Mouse (Mus musculus): ENCODE measurements at regions not wholly inside any gene's neighbourhood (a gene's known extent, or its start where the extent isn't known, plus 50 kb on each side); places are given as distances from the start of the nearest gene placed in this dataset.

GRCm38 (mm10) chr7:130047293-130048034, 455.8 kb downstream of the Wdr11 start:
- no peak overlapping the region for H3K27ac ChIP-seq (ENCODE audit: low read length)
- H3K4me1 ChIP-seq (replicated peaks; ENCODE audit: control insufficient read depth, insufficient read depth, low read length), result no peaks in the 10 kb centered on the region
- no peaks in the 10 kb centered on the region for H3K9me3 ChIP-seq (ENCODE audit: control insufficient read depth, low read length)
- H3K9ac ChIP-seq (replicated peaks; ENCODE audit: low read depth, low read length), result no peak overlapping the region
- no peak overlapping the region for H3K4me3 ChIP-seq (replicated peaks; ENCODE audit: low read length)
- 53% methylated on average over 11 of the region's 11 CpGs for WGBS
- no peaks in the 10 kb centered on the region for H3K36me3 ChIP-seq (ENCODE audit: control insufficient read depth, insufficient read depth)
- H3K27me3 ChIP-seq (replicated peaks; ENCODE audit: control insufficient read depth, insufficient read depth, low read length), result no peaks in the 10 kb centered on the region
- H3K4me2 ChIP-seq (ENCODE audit: low read length), result no peak overlapping the region
- ATAC-seq, result no peak

GRCm38 (mm10) chr7:130048106-130048772, 456.6 kb downstream of the Wdr11 start:
- Histone ChIP-seq H3K4me3 (replicated peaks; ENCODE audit: low read length) (no peak overlapping the region), H3K9ac (replicated peaks; ENCODE audit: low read depth, low read length) (no peak overlapping the region), H3K36me3 (ENCODE audit: control insufficient read depth, insufficient read depth) (no peaks in the 10 kb centered on the region), H3K4me2 (ENCODE audit: low read length) (no peak overlapping the region), H3K9me3 (ENCODE audit: control insufficient read depth, low read length) (no peaks in the 10 kb centered on the region), H3K27ac (ENCODE audit: low read length) (no peak overlapping the region), H3K4me1 (replicated peaks; ENCODE audit: control insufficient read depth, insufficient read depth, low read length) (no peaks in the 10 kb centered on the region), H3K27me3 (replicated peaks; ENCODE audit: control insufficient read depth, insufficient read depth, low read length) (no peaks in the 10 kb centered on the region)
- ATAC-seq, result no peak
- WGBS, result 16% methylated on average over 6 of the region's 6 CpGs

- Histone ChIP-seq H3K27me3 (replicated peaks; ENCODE audit: control insufficient read depth, insufficient read depth, low read length) (no peaks in the 10 kb centered on the region), H3K9me3 (ENCODE audit: control insufficient read depth, low read length) (no peaks in the 10 kb centered on the region), H3K4me2 (ENCODE audit: low read length) (no peak overlapping the region), H3K36me3 (ENCODE audit: control insufficient read depth, insufficient read depth) (no peaks in the 10 kb centered on the region), H3K4me1 (replicated peaks; ENCODE audit: control insufficient read depth, insufficient read depth, low read length) (no peaks in the 10 kb centered on the region), H3K4me3 (replicated peaks; ENCODE audit: low read length) (no peak overlapping the region), H3K27ac (ENCODE audit: low read length) (no peak overlapping the region), H3K9ac (replicated peaks; ENCODE audit: low read depth, low read length) (no peak overlapping the region)
- WGBS, result 79% methylated on average over 2 of the region's 2 CpGs
- no peak for ATAC-seq
These were observed 457.8 kb downstream of the Wdr11 start for GRCm38 (mm10) chr7:130049461-130049860.

GRCm38 (mm10) chr7:130050120-130050519, 458.5 kb downstream of the Wdr11 start:
- H3K27ac ChIP-seq (ENCODE audit: low read length), result no peak overlapping the region
- H3K27me3 ChIP-seq (replicated peaks; ENCODE audit: control insufficient read depth, insufficient read depth, low read length), result no peaks in the 10 kb centered on the region
- no peaks in the 10 kb centered on the region for H3K4me1 ChIP-seq (replicated peaks; ENCODE audit: control insufficient read depth, insufficient read depth, low read length)
- H3K9ac ChIP-seq (replicated peaks; ENCODE audit: low read depth, low read length), result no peak overlapping the region
- H3K36me3 ChIP-seq (ENCODE audit: control insufficient read depth, insufficient read depth), result no peaks in the 10 kb centered on the region
- no peak overlapping the region for H3K4me2 ChIP-seq (ENCODE audit: low read length)
- no peak overlapping the region for H3K4me3 ChIP-seq (replicated peaks; ENCODE audit: low read length)
- WGBS, result 19% methylated on average over 2 of the region's 2 CpGs
- no peak for ATAC-seq
- no peaks in the 10 kb centered on the region for H3K9me3 ChIP-seq (ENCODE audit: control insufficient read depth, low read length)

- ATAC-seq, result no peak
- H3K27me3 ChIP-seq (replicated peaks; ENCODE audit: control insufficient read depth, insufficient read depth, low read length), result no peaks in the 10 kb centered on the region
- no peak overlapping the region for H3K27ac ChIP-seq (ENCODE audit: low read length)
- H3K4me2 ChIP-seq (ENCODE audit: low read length), result no peak overlapping the region
- no peaks in the 10 kb centered on the region for H3K9me3 ChIP-seq (ENCODE audit: control insufficient read depth, low read length)
- H3K36me3 ChIP-seq (ENCODE audit: control insufficient read depth, insufficient read depth), result no peaks in the 10 kb centered on the region
- H3K4me1 ChIP-seq (replicated peaks; ENCODE audit: control insufficient read depth, insufficient read depth, low read length), result no peaks in the 10 kb centered on the region
- H3K4me3 ChIP-seq (replicated peaks; ENCODE audit: low read length), result no peak overlapping the region
- 89% methylated on average over 5 of the region's 5 CpGs for WGBS
- H3K9ac ChIP-seq (replicated peaks; ENCODE audit: low read depth, low read length), result no peak overlapping the region
These were observed 460.7 kb downstream of the Wdr11 start for GRCm38 (mm10) chr7:130052376-130052775.

- 89% methylated on average over 6 of the region's 6 CpGs for WGBS
- Histone ChIP-seq H3K4me2 (ENCODE audit: low read length) (no peak overlapping the region), H3K36me3 (ENCODE audit: control insufficient read depth, insufficient read depth) (no peaks in the 10 kb centered on the region), H3K27ac (ENCODE audit: low read length) (no peak overlapping the region), H3K4me3 (replicated peaks; ENCODE audit: low read length) (no peak overlapping the region), H3K9me3 (ENCODE audit: control insufficient read depth, low read length) (no peaks in the 10 kb centered on the region), H3K9ac (replicated peaks; ENCODE audit: low read depth, low read length) (no peak overlapping the region), H3K4me1 (replicated peaks; ENCODE audit: control insufficient read depth, insufficient read depth, low read length) (peaks cover 3% of the 10 kb centered on the region; the same call in 1 of the 2 replicates), H3K27me3 (replicated peaks; ENCODE audit: control insufficient read depth, insufficient read depth, low read length) (no peaks in the 10 kb centered on the region)
- no peak for ATAC-seq
These were observed 462.5 kb downstream of the Ate1 start for GRCm38 (mm10) chr7:130057708-130058107.

- H3K9me3 ChIP-seq (ENCODE audit: control insufficient read depth, low read length), result no peaks in the 10 kb centered on the region
- no peak overlapping the region for H3K4me2 ChIP-seq (ENCODE audit: low read length)
- no peak overlapping the region for H3K9ac ChIP-seq (replicated peaks; ENCODE audit: low read depth, low read length)
- no peak overlapping the region for H3K27ac ChIP-seq (ENCODE audit: low read length)
- 69% methylated on average over 12 of the region's 12 CpGs for WGBS
- H3K36me3 ChIP-seq (ENCODE audit: control insufficient read depth, insufficient read depth), result no peaks in the 10 kb centered on the region
- ATAC-seq, result no peak
- no peaks in the 10 kb centered on the region for H3K27me3 ChIP-seq (replicated peaks; ENCODE audit: control insufficient read depth, insufficient read depth, low read length)
- peaks cover 3% of the 10 kb centered on the region; the same call in 1 of the 2 replicates for H3K4me1 ChIP-seq (replicated peaks; ENCODE audit: control insufficient read depth, insufficient read depth, low read length)
- H3K4me3 ChIP-seq (replicated peaks; ENCODE audit: low read length), result no peak overlapping the region
These were observed 461.9 kb downstream of the Ate1 start for GRCm38 (mm10) chr7:130058267-130058666.

- no peak overlapping the region for H3K27ac ChIP-seq (ENCODE audit: low read length)
- H3K9me3 ChIP-seq (ENCODE audit: control insufficient read depth, low read length), result no peaks in the 10 kb centered on the region
- no peak overlapping the region for H3K4me3 ChIP-seq (replicated peaks; ENCODE audit: low read length)
- H3K36me3 ChIP-seq (ENCODE audit: control insufficient read depth, insufficient read depth), result no peaks in the 10 kb centered on the region
- no peak for ATAC-seq
- no peak overlapping the region for H3K4me2 ChIP-seq (ENCODE audit: low read length)
- WGBS, result 56% methylated on average over 15 of the region's 15 CpGs
- H3K4me1 ChIP-seq (replicated peaks; ENCODE audit: control insufficient read depth, insufficient read depth, low read length), result peaks cover 3% of the 10 kb centered on the region; the same call in 1 of the 2 replicates
- no peaks in the 10 kb centered on the region for H3K27me3 ChIP-seq (replicated peaks; ENCODE audit: control insufficient read depth, insufficient read depth, low read length)
- H3K9ac ChIP-seq (replicated peaks; ENCODE audit: low read depth, low read length), result no peak overlapping the region
These were observed 460.2 kb downstream of the Ate1 start for GRCm38 (mm10) chr7:130059684-130060607.

- Histone ChIP-seq H3K4me3 (replicated peaks; ENCODE audit: low read length) (no peak overlapping the region), H3K4me2 (ENCODE audit: low read length) (no peak overlapping the region), H3K36me3 (ENCODE audit: control insufficient read depth, insufficient read depth) (no peaks in the 10 kb centered on the region), H3K4me1 (replicated peaks; ENCODE audit: control insufficient read depth, insufficient read depth, low read length) (peaks cover 3% of the 10 kb centered on the region; the same call in 1 of the 2 replicates), H3K9ac (replicated peaks; ENCODE audit: low read depth, low read length) (no peak overlapping the region), H3K27me3 (replicated peaks; ENCODE audit: control insufficient read depth, insufficient read depth, low read length) (no peaks in the 10 kb centered on the region), H3K9me3 (ENCODE audit: control insufficient read depth, low read length) (no peaks in the 10 kb centered on the region), H3K27ac (ENCODE audit: low read length) (no peak overlapping the region)
- ATAC-seq, result no peak
- WGBS, result 66% methylated on average over 7 of the region's 7 CpGs
These were observed 455.7 kb downstream of the Ate1 start for GRCm38 (mm10) chr7:130064500-130064899.
